In the genomic region with DNA sequence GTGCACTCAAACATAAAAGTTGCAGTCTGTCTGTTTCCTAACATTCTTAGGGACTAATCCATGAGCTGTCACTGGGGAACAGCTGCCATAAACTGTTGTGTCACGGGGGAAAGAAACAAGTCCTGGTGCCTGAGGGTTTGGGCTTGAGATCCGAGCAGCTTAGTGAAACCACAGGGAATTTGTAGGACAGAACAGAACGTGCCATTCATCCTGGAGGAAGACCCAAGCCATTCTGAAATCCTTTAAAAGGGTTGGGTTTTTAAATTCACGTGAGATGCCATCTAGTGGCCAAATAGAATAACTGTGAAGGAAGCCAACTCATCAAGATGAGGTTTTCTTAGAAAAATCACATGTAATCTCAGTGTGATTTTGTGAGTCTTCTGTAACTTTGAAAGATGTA, we compare ENCODE assay signal across 8 mouse cellular contexts. TPM values are rescaled to one million over a fixed set of nuclear protein-coding genes. Genes with fewer than 3 reads are reported as not detected.
DNase-seq lines count a peak whose midpoint lies in the region; ATAC-seq and TF ChIP-seq lines count a peak whose summit lies in the region.

No protein-coding gene starts in this region.

- no peaks in the 10 kb centered on the region for H3K9me3 ChIP-seq in forebrain, embryonic 16.5 days (ENCODE audit: control insufficient read depth, low read length)
- no peaks in the 10 kb centered on the region for H3K9me3 ChIP-seq in forebrain, embryonic 11.5 days (ENCODE audit: control insufficient read depth, low read length)
- H3K9me3 ChIP-seq in liver, embryonic 14.5 days (ENCODE audit: control insufficient read depth, low read length), result no peaks in the 10 kb centered on the region
- H3K9me3 ChIP-seq in liver, embryonic 11.5 days (ENCODE audit: control insufficient read depth, low read length), result no peaks in the 10 kb centered on the region

- H3K4me1 ChIP-seq in forebrain, embryonic 16.5 days (replicated peaks; ENCODE audit: control insufficient read depth, insufficient read depth, low read length), result no peaks in the 10 kb centered on the region
- no peaks in the 10 kb centered on the region for H3K4me1 ChIP-seq in forebrain, embryonic 11.5 days (replicated peaks; ENCODE audit: control insufficient read depth, insufficient read depth, low read length)
- peaks cover 0 to 2% of the 10 kb centered on the region in 2 experiments; a peak in 1 of 4 replicates for H3K4me1 ChIP-seq in liver, embryonic 14.5 days (replicated peaks; ENCODE audit: control insufficient read depth in 2 of 2, insufficient read depth in 2 of 2, low read length in 1 of 2)
- peaks cover 7% of the 10 kb centered on the region for H3K4me1 ChIP-seq in liver, embryonic 11.5 days (replicated peaks; ENCODE audit: control insufficient read depth, insufficient read depth, low read length)

- H3K4me3 ChIP-seq in forebrain, embryonic 16.5 days (replicated peaks; ENCODE audit: low read length), result no peak overlapping the region
- H3K4me3 ChIP-seq in forebrain, embryonic 11.5 days (ENCODE audit: low read depth, low read length), result no peak overlapping the region
- H3K4me3 ChIP-seq in liver, embryonic 14.5 days (ENCODE audit: insufficient read depth in 1 of 2, low read depth in 2 of 2, low read length in 2 of 2), result no peak overlapping the region
- H3K4me3 ChIP-seq in liver, embryonic 11.5 days (ENCODE audit: low read depth, low read length), result no peak overlapping the region

- no peak overlapping the region for H3K9ac ChIP-seq in forebrain, embryonic 16.5 days (replicated peaks; ENCODE audit: low read depth, low read length)
- H3K9ac ChIP-seq in forebrain, embryonic 11.5 days (ENCODE audit: low read length), result no peak overlapping the region
- no peak overlapping the region for H3K9ac ChIP-seq in liver, embryonic 14.5 days (replicated peaks)
- no peak overlapping the region for H3K9ac ChIP-seq in liver, embryonic 11.5 days (ENCODE audit: low read depth, low read length)

- no peaks in the 10 kb centered on the region for H3K36me3 ChIP-seq in forebrain, embryonic 16.5 days (ENCODE audit: control insufficient read depth, insufficient read depth)
- no peaks in the 10 kb centered on the region for H3K36me3 ChIP-seq in forebrain, embryonic 11.5 days (ENCODE audit: control insufficient read depth, insufficient read depth, low read length)
- H3K36me3 ChIP-seq in liver, embryonic 14.5 days (replicated peaks; ENCODE audit: control insufficient read depth, insufficient read depth, low read depth), result no peaks in the 10 kb centered on the region
- no peaks in the 10 kb centered on the region for H3K36me3 ChIP-seq in liver, embryonic 11.5 days (ENCODE audit: control insufficient read depth, insufficient read depth, low read length)

- no peaks in the 10 kb centered on the region for H3K27me3 ChIP-seq in forebrain, embryonic 16.5 days (replicated peaks; ENCODE audit: control insufficient read depth, insufficient read depth, low read length)
- H3K27me3 ChIP-seq in forebrain, embryonic 11.5 days (ENCODE audit: control insufficient read depth, insufficient read depth, low read length), result no peaks in the 10 kb centered on the region
- no peaks in the 10 kb centered on the region for H3K27me3 ChIP-seq in liver, embryonic 14.5 days (ENCODE audit: control insufficient read depth, insufficient read depth, low read length)
- no peaks in the 10 kb centered on the region for H3K27me3 ChIP-seq in liver, embryonic 11.5 days (replicated peaks; ENCODE audit: control insufficient read depth, insufficient read depth, low read length)

- no peak for DNase-seq in forebrain, embryonic 11.5 days (ENCODE audit: low spot score)
- DNase-seq in liver, embryonic 14.5 days (ENCODE audit: low read depth in 3 of 3, low spot score in 3 of 3), result no peak
- DNase-seq in liver, embryonic 11.5 days (ENCODE audit: low spot score), result no peak
- DNase-seq in cerebellum, adult 9-11 months, result peak; percentile 10
- DNase-seq in lung, postnatal 36 days, result peak; percentile 47
- no peak for DNase-seq in T-cell, adult 2 months (ENCODE audit: low spot score)

- ATAC-seq in forebrain, embryonic 16.5 days, result 0 out of 2 replicates have a peak, but pooled peaks have one; percentile 26
- no peak for ATAC-seq in forebrain, embryonic 11.5 days (replicated peaks; ENCODE audit: low FRiP score)
- no peak for ATAC-seq in liver, embryonic 14.5 days (ENCODE audit: insufficient read depth)
- no peak for ATAC-seq in liver, embryonic 11.5 days (replicated peaks; ENCODE audit: low FRiP score)
- ATAC-seq in erythroid progenitor cell, adult 5-6 weeks (replicated peaks; ENCODE audit: low FRiP score, poor library complexity, severe bottlenecking), result no peak

- TF ChIP-seq CTCF in liver, embryonic 14.5 days (IDR thresholded peaks at IDR 0.05; ENCODE audit: low read depth), result peak; percentile 37

- WGBS in forebrain, embryonic 16.5 days, result under 1% methylated on average over 4 of the region's 4 CpGs
- 3% methylated on average over 4 of the region's 4 CpGs for whole genome bisulfite sequencing in forebrain, embryonic 11.5 days
- WGBS in liver, embryonic 14.5 days (ENCODE audit: insufficient replicate concordance), result 5% methylated on average over 4 of the region's 4 CpGs
- 5% methylated on average over 4 of the region's 4 CpGs for WGBS in liver, embryonic 11.5 days

- TF ChIP-seq EP300 in liver, embryonic 14.5 days (IDR thresholded peaks at IDR 0.05; ENCODE audit: low read depth), result no peak

- no peak overlapping the region for H3K4me2 ChIP-seq in forebrain, embryonic 16.5 days (ENCODE audit: low read length)
- H3K4me2 ChIP-seq in forebrain, embryonic 11.5 days (ENCODE audit: low read depth, low read length, severe bottlenecking), result no peak overlapping the region
- no peak overlapping the region for H3K4me2 ChIP-seq in liver, embryonic 14.5 days (ENCODE audit: low read depth)
- H3K4me2 ChIP-seq in liver, embryonic 11.5 days, result no peak overlapping the region

- no peak overlapping the region for H3K27ac ChIP-seq in forebrain, embryonic 16.5 days (ENCODE audit: low read length)
- no peak overlapping the region for H3K27ac ChIP-seq in forebrain, embryonic 11.5 days (ENCODE audit: low read depth, low read length)
- H3K27ac ChIP-seq in liver, embryonic 14.5 days, result no peak overlapping the region
- no peak overlapping the region for H3K27ac ChIP-seq in liver, embryonic 11.5 days (ENCODE audit: low read depth, low read length)

RNA-seq across cellular contexts. Expression of a gene that starts 58.5 kb away (rescaled TPM):
- 4.2 and 4.6 TPM in 2 replicates for polyA plus RNA-seq in forebrain, embryonic 16.5 days (2015; fragmentation: Nextera tagmentation; extraction: Ambion mirVana)
- 6.9 TPM in 2 replicates for polyA plus RNA-seq in forebrain, embryonic 11.5 days (2014; fragmentation: Nextera tagmentation; extraction: Ambion mirVana)
- 3.0 TPM in 2 replicates for polyA plus RNA-seq in liver, embryonic 14.5 days (2012; rRNA removed)
- polyA plus RNA-seq in liver, embryonic 14.5 days (2014; fragmentation: Nextera tagmentation; extraction: Ambion mirVana), result 3.4 and 5.0 TPM in 2 replicates
- 7.3 and 8.1 TPM in 2 replicates for polyA plus RNA-seq in liver, embryonic 11.5 days (2014; fragmentation: Nextera tagmentation; extraction: Ambion mirVana)
- total RNA-seq in erythroid progenitor cell, adult 5-6 weeks (2015; ENCODE audit: low replicate concordance), result 1.4 TPM in 1 of 2 replicates, not detected in the other
- 0.15 and 0.90 TPM in 2 replicates for total RNA-seq in erythroid progenitor cell, adult 5-6 weeks (2017; ENCODE audit: low replicate concordance)

Comparison
In these comparisons a context has a peak if more than half of its experiments do, and no peak if none do; other contexts are left out.
1. DNase-seq: peak in cerebellum, adult 9-11 months (single experiment) and lung, postnatal 36 days (single experiment); none in forebrain, embryonic 11.5 days (single experiment), liver, embryonic 14.5 days (0 of 3), liver, embryonic 11.5 days (single experiment) and T-cell, adult 2 months (single experiment).